ENCODE assay signal across 10 mouse cellular contexts in the genomic region with DNA sequence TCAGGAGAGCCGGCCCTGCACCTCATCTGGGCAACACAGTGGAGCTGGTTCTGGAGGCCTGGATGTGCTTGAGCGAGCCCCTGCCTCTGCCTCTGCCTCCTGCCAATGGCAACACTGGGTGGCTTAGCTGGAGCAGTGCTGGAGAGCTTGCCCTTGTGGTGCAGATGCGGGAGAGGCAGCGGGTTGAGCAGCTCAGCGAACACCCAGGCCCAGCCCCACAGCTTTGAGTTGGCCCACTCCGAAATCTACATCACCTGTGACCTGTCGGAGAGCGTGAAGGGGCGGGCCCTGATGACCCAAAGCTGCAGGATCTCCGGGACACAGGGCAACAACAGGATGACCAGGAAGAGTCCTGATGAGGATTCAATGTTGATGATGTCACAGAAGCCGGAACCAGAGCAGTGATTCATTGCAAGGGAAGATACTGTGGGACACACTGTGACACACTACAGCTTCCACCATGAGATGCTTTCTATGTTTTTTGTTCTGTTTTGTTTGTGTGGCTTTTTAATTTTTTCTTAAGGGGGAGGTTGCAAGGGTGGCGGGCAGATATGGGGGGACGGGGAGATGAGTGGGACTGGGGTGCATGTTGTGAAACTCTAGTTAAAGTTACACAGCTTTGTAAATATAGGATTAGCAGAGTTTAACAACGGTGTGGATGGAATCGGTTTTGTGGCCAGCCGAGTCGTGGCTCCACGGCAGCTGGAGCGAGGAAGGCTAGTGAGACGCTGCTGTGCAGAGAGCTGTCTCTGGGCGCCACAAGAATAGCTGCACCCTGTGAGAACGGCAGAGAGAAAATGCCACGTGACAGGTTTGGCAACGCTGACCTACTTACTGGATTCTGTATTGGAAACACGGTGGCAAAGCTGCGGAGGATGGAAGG. TPM values are rescaled to one million over a fixed set of nuclear protein-coding genes. Genes with fewer than 3 reads are reported as not detected.
A peak's percentile ranks its signal among the peaks of the same experiment; 100 is the strongest.
DNase-seq lines count a peak whose midpoint lies in the region; ATAC-seq lines count a peak whose summit lies in the region.
"Had no signal": no experiment of that assay in that cellular context is flagged by ENCODE, and none has a peak within 500 bp of the region (broad histone marks: within the 10 kb centered on the region; RNA-seq: fewer than 3 reads in every experiment).

No protein-coding gene starts in this region.

- intact Hi-C loops in left cerebral cortex, postnatal 14 days (cut with DNase I) = no loop called here

- H3K27ac ChIP-seq in heart, embryonic 15.5 days = no peak overlapping the region
- no peak overlapping the region for H3K27ac ChIP-seq in hindbrain, embryonic 12.5 days
- H3K27ac ChIP-seq in neural tube, embryonic 14.5 days (ENCODE audit: low read depth, low read length) = peak overlapping the region; percentile 34; the same call in 1 of the 2 replicates
- H3K27ac ChIP-seq: heart, adult 2 months had no signal

- peak overlapping the region; percentile 4; the same call in 1 of the 2 replicates for H3K4me3 ChIP-seq in heart, embryonic 15.5 days
- H3K4me3 ChIP-seq in hindbrain, embryonic 12.5 days = no peak overlapping the region
- no peak overlapping the region for H3K4me3 ChIP-seq in neural tube, embryonic 14.5 days (ENCODE audit: low read depth, low read length)
- H3K4me3 ChIP-seq: heart, adult 2 months had no signal

- H3K36me3 ChIP-seq in heart, embryonic 15.5 days = no peaks in the 10 kb centered on the region
- no peaks in the 10 kb centered on the region for H3K36me3 ChIP-seq in hindbrain, embryonic 12.5 days
- H3K36me3 ChIP-seq in neural tube, embryonic 14.5 days (ENCODE audit: control insufficient read depth, insufficient read depth, low read length) = no peaks in the 10 kb centered on the region
- H3K36me3 ChIP-seq: G1E had no signal

- no peak overlapping the region for H3K9ac ChIP-seq in heart, embryonic 15.5 days
- H3K9ac ChIP-seq in hindbrain, embryonic 12.5 days = no peak overlapping the region
- no peak overlapping the region for H3K9ac ChIP-seq in neural tube, embryonic 14.5 days (replicated peaks; ENCODE audit: low read depth, low read length)

- DNase-seq in heart, adult 8-10 months (ENCODE audit: low spot score) = no peak
- DNase-seq in cerebellum, adult 9-10 months = peak; percentile 73
- peak; percentile 79 to 89 for DNase-seq in left cerebral cortex, postnatal 14 days (ENCODE audit: low spot score in 2 of 2)
- DNase-seq in c-Kit-positive CD71-positive TER-119-positive erythroid progenitor cells, embryonic 14.5 days (ENCODE audit: low spot score) = no peak
- DNase-seq in urinary bladder, postnatal 4 days (ENCODE audit: low spot score in 2 of 2) = no peak

- peak overlapping the region; percentile 35 for H3K4me2 ChIP-seq in heart, embryonic 15.5 days
- H3K4me2 ChIP-seq in hindbrain, embryonic 12.5 days (replicated peaks) = 0 out of 2 replicates have a peak overlapping the region, but pooled peaks have one; percentile 15
- H3K4me2 ChIP-seq in neural tube, embryonic 14.5 days (ENCODE audit: low read depth, low read length) = no peak overlapping the region

- ATAC-seq in heart, embryonic 15.5 days (replicated peaks; ENCODE audit: insufficient number of reproducible peaks, insufficient read depth, low FRiP score, low read depth) = peak; percentile 55
- peak; percentile 58 for ATAC-seq in hindbrain, embryonic 12.5 days (ENCODE audit: low FRiP score)
- ATAC-seq in neural tube, embryonic 14.5 days (ENCODE audit: low read depth) = peak; percentile 70; the same call in 1 of the 2 replicates

- WGBS in heart, embryonic 15.5 days = 60% methylated on average over 26 of the region's 26 CpGs
- 67% methylated on average over 26 of the region's 26 CpGs for WGBS in hindbrain, embryonic 12.5 days
- WGBS in neural tube, embryonic 14.5 days = 65% methylated on average over 26 of the region's 26 CpGs

- no peaks in the 10 kb centered on the region for H3K27me3 ChIP-seq in heart, embryonic 15.5 days
- H3K27me3 ChIP-seq in hindbrain, embryonic 12.5 days = no peaks in the 10 kb centered on the region
- no peaks in the 10 kb centered on the region for H3K27me3 ChIP-seq in neural tube, embryonic 14.5 days (ENCODE audit: control insufficient read depth, insufficient read depth, low read length)

- no peaks in the 10 kb centered on the region for H3K9me3 ChIP-seq in heart, embryonic 15.5 days (replicated peaks)
- no peaks in the 10 kb centered on the region for H3K9me3 ChIP-seq in hindbrain, embryonic 12.5 days (replicated peaks)
- H3K9me3 ChIP-seq in neural tube, embryonic 14.5 days (ENCODE audit: control insufficient read depth, low read length) = no peaks in the 10 kb centered on the region
- H3K9me3 ChIP-seq: G1E had no signal

- peaks cover 26% of the 10 kb centered on the region for H3K4me1 ChIP-seq in heart, embryonic 15.5 days (replicated peaks)
- peaks cover 19% of the 10 kb centered on the region for H3K4me1 ChIP-seq in hindbrain, embryonic 12.5 days
- peaks cover 11% of the 10 kb centered on the region for H3K4me1 ChIP-seq in neural tube, embryonic 14.5 days (ENCODE audit: control insufficient read depth, insufficient read depth, low read length)

RNA-seq across cellular contexts. Expression of a gene that starts 24.2 kb away (rescaled TPM):
- 5.0 and 5.8 TPM in 2 replicates for polyA plus RNA-seq in heart, embryonic 15.5 days (2015; fragmentation: Nextera tagmentation; extraction: Ambion mirVana)
- 1 to 10 TPM in 2 of 4 experiments, under 1 TPM in 2; 0.66 to 2.3 (median 1.2) TPM for total RNA-seq in heart, adult 8-10 months (2022)
- 16.4 and 18.7 TPM in 2 replicates for polyA plus RNA-seq in hindbrain, embryonic 12.5 days (2016; fragmentation: Nextera tagmentation; extraction: Ambion mirVana)
- total RNA-seq in left cerebral cortex, postnatal 14 days (2021) = 10 to 100 TPM; 19.7 to 20.1 TPM
- polyA plus RNA-seq in neural tube, embryonic 14.5 days (2014; fragmentation: Nextera tagmentation; extraction: Ambion mirVana) = 15.4 and 15.6 TPM in 2 replicates

Comparison
In these comparisons a context has a peak if more than half of its experiments do, and no peak if none do; other contexts are left out.
1. DNase-seq: peak in cerebellum, adult 9-10 months (single experiment) and left cerebral cortex, postnatal 14 days (2 of 2); none in heart, adult 8-10 months (single experiment), c-Kit-positive CD71-positive TER-119-positive erythroid progenitor cells, embryonic 14.5 days (single experiment) and urinary bladder, postnatal 4 days (0 of 2).
2. Peak in every context shown above with its lines, with median percentiles within 50 percentile points of each other: ATAC-seq.